ENCODE assay signal across 11 mouse cellular contexts in the genomic region with DNA sequence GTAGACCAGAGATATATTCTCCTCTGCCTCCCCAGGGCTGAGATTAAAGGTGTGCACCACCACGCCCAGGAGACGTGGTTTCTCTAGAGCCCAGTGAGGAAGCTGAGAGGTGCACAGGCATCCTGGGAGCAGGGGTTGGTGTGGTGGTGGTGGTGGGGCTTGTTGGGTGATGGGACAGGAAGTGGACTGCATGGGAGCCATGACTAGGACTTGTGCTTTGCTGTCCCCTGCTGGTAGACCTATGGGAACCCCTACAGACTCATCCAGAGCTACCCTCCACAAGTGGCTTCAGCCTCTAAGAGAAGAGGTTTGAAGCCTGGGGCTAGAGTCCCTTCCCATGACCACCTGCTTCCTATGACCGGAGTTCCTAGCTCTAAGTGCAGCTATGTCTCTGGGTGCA. TPM values are rescaled to one million over a fixed set of nuclear protein-coding genes. Genes with fewer than 3 reads are reported as not detected.
A peak's percentile ranks its signal among the peaks of the same experiment; 100 is the strongest.
DNase-seq lines count a peak whose midpoint lies in the region; ATAC-seq and TF ChIP-seq lines count a peak whose summit lies in the region.
"Had no signal": no experiment of that assay in that cellular context is flagged by ENCODE, and none has a peak within 500 bp of the region (broad histone marks: within the 10 kb centered on the region; RNA-seq: fewer than 3 reads in every experiment).

No protein-coding gene starts in this region.

- ATAC-seq in lung, embryonic 14.5 days (ENCODE audit: insufficient read depth), result no peak
- peak; percentile 25 to 53; a peak in 2 of 4 replicates for ATAC-seq in hematopoietic stem cell, adult 5-6 weeks (replicated peaks in 1 of 2; ENCODE audit: insufficient read depth in 1 of 2, low FRiP score in 2 of 2, low TSS enrichment in 1 of 2, low read depth in 1 of 2, poor library complexity in 2 of 2, severe bottlenecking in 2 of 2)
- no peak for ATAC-seq in forebrain, postnatal 0 days
- ATAC-seq: forebrain, embryonic 16.5 days had no signal

- no peak overlapping the region for H3K4me3 ChIP-seq in lung, embryonic 14.5 days (ENCODE audit: low read depth, low read length)
- no peak overlapping the region for H3K4me3 ChIP-seq in ES-E14 (ENCODE audit: insufficient read depth in 1 of 2, low read depth in 1 of 2, low read length in 2 of 2, poor library complexity in 1 of 2, severe bottlenecking in 1 of 2)
- H3K4me3 ChIP-seq in forebrain, postnatal 0 days (ENCODE audit: low read depth, low read length), result no peak overlapping the region
- H3K4me3 ChIP-seq: neural tube, embryonic 12.5 days had no signal

- no peaks in the 10 kb centered on the region for H3K9me3 ChIP-seq in lung, embryonic 14.5 days (ENCODE audit: low read depth, low read length)
- H3K9me3 ChIP-seq in ES-E14 (ENCODE audit: control insufficient read depth, insufficient read depth, low read depth, low read length), result no peaks in the 10 kb centered on the region
- H3K9me3 ChIP-seq in forebrain, postnatal 0 days (ENCODE audit: low read length), result no peaks in the 10 kb centered on the region
- H3K9me3 ChIP-seq: neural tube, embryonic 12.5 days had no signal

- H3K4me2 ChIP-seq in lung, embryonic 14.5 days, result no peak overlapping the region
- H3K4me2 ChIP-seq in forebrain, postnatal 0 days (ENCODE audit: low read depth), result no peak overlapping the region
- H3K4me2 ChIP-seq: neural tube, embryonic 12.5 days had no signal

- H3K36me3 ChIP-seq in lung, embryonic 14.5 days (ENCODE audit: insufficient read depth), result no peaks in the 10 kb centered on the region
- H3K36me3 ChIP-seq in ES-E14 (ENCODE audit: control insufficient read depth, insufficient read depth, low read length, poor library complexity, severe bottlenecking), result no peaks in the 10 kb centered on the region
- no peaks in the 10 kb centered on the region for H3K36me3 ChIP-seq in forebrain, postnatal 0 days (ENCODE audit: insufficient read depth)
- H3K36me3 ChIP-seq: neural tube, embryonic 12.5 days had no signal

- H3K9ac ChIP-seq in lung, embryonic 14.5 days, result no peak overlapping the region
- H3K9ac ChIP-seq in ES-E14 (ENCODE audit: insufficient read depth, low read depth, low read length, poor library complexity, severe bottlenecking), result no peak overlapping the region
- no peak overlapping the region for H3K9ac ChIP-seq in forebrain, postnatal 0 days
- H3K9ac ChIP-seq: neural tube, embryonic 12.5 days had no signal

- DNase-seq in lung, embryonic 14.5 days, result peak; percentile 26
- DNase-seq in lung, postnatal 36 days, result no peak
- DNase-seq in ES-E14 (ENCODE audit: low read depth, low spot score), result no peak
- peak; percentile 28 to 51 for DNase-seq in thymus, postnatal 10 days (ENCODE audit: low spot score in 2 of 2)
- no peak for DNase-seq in forebrain, postnatal 0 days
- no peak for DNase-seq in layer of hippocampus, postnatal 10 days (ENCODE audit: low spot score in 2 of 2)
- DNase-seq: kidney, adult 18-20 months; right cerebral cortex, postnatal 25 days had no signal

- H3K27me3 ChIP-seq in lung, embryonic 14.5 days (ENCODE audit: insufficient read depth, low read length), result no peaks in the 10 kb centered on the region
- no peaks in the 10 kb centered on the region for H3K27me3 ChIP-seq in forebrain, postnatal 0 days (ENCODE audit: insufficient read depth, low read length)
- H3K27me3 ChIP-seq: neural tube, embryonic 12.5 days had no signal

- 87% methylated on average over 3 of the region's 3 CpGs for WGBS in lung, embryonic 14.5 days
- 94% methylated on average over 3 of the region's 3 CpGs for WGBS in forebrain, postnatal 0 days

- no peaks in the 10 kb centered on the region for H3K4me1 ChIP-seq in lung, embryonic 14.5 days (ENCODE audit: insufficient read depth)
- H3K4me1 ChIP-seq in ES-E14 (ENCODE audit: control insufficient read depth in 2 of 2, insufficient read depth in 2 of 2, low read length in 2 of 2, poor library complexity in 1 of 2), result no peaks in the 10 kb centered on the region
- no peaks in the 10 kb centered on the region for H3K4me1 ChIP-seq in forebrain, postnatal 0 days (ENCODE audit: insufficient read depth)

- in situ Hi-C loops in ES-E14 (cut with MboI; ENCODE audit: low sequenced_read_pairs in 2 of 2, unreplicated experiment in 2 of 2), result no loop called here

- peak; percentile 53 for TF ChIP-seq CTCF in lung, embryonic 14.5 days (IDR thresholded peaks at IDR 0.05; ENCODE audit: low read depth)
- no peak for TF ChIP-seq CTCF in forebrain, postnatal 0 days (IDR thresholded peaks at IDR 0.05; ENCODE audit: low read depth)

- no peak overlapping the region for H3K27ac ChIP-seq in lung, embryonic 14.5 days (ENCODE audit: low read depth)
- H3K27ac ChIP-seq in ES-E14 (ENCODE audit: insufficient read depth, low read depth, low read length, poor library complexity, severe bottlenecking), result 0 out of 2 replicates have a peak overlapping the region, but pooled peaks have one; percentile 33
- H3K27ac ChIP-seq in forebrain, postnatal 0 days (ENCODE audit: low read depth, low read length), result no peak overlapping the region
- H3K27ac ChIP-seq: neural tube, embryonic 12.5 days had no signal

TF ChIP-seq in ES-E14, 5 proteins besides CTCF, POLR2A, EP300 and RAD21:
- TF ChIP-seq MAFK (IDR thresholded peaks at IDR 0.05; ENCODE audit: insufficient read depth, low read depth, low read length) (no peak), ZNF384 (IDR thresholded peaks at IDR 0.05; ENCODE audit: low read depth, low read length) (no peak), CHD2 (IDR thresholded peaks at IDR 0.05; ENCODE audit: low read depth, low read length) (no peak), ZC3H11A (IDR thresholded peaks at IDR 0.05; ENCODE audit: borderline replicate concordance, low read depth, low read length) (no peak), HCFC1 (IDR thresholded peaks at IDR 0.05; ENCODE audit: borderline replicate concordance, insufficient read depth, low read length) (no peak)

RNA-seq across cellular contexts. Expression of gene Gna12, which starts 28.1 kb away (rescaled TPM):
- 63.0 and 77.1 TPM in 2 replicates for polyA plus RNA-seq in lung, embryonic 14.5 days (2014; fragmentation: Nextera tagmentation; extraction: Ambion mirVana)
- 40.9 and 50.4 TPM in 2 replicates for total RNA-seq in ES-E14 (2012; rRNA removed)
- 21.1 and 21.7 TPM in 2 replicates for total RNA-seq in hematopoietic stem cell, adult 5-6 weeks (2017)
- total RNA-seq in forebrain, postnatal 0 days (2014; rRNA removed), result 102 and 138 TPM in 2 replicates
- 35.6 and 39.0 TPM in 2 replicates for polyA plus RNA-seq in forebrain, postnatal 0 days (2015; fragmentation: Nextera tagmentation; extraction: Ambion mirVana)
- total RNA-seq in layer of hippocampus, postnatal 10 days (2021), result 10 to 100 TPM; 84.6 to 85.9 TPM

Comparison
In these comparisons a context has a peak if more than half of its experiments do, and no peak if none do; other contexts are left out.
1. DNase-seq: peak in lung, embryonic 14.5 days (single experiment) and thymus, postnatal 10 days (2 of 2); none in lung, postnatal 36 days (single experiment), ES-E14 (single experiment), forebrain, postnatal 0 days (single experiment) and layer of hippocampus, postnatal 10 days (0 of 2).
2. ATAC-seq: peak in hematopoietic stem cell, adult 5-6 weeks (2 of 2); none in lung, embryonic 14.5 days (single experiment) and forebrain, postnatal 0 days (single experiment).